Mouse (Mus musculus) yolk sac, embryonic 10.5 days (tissue): ENCODE results near the gene Slc39a11.
"Not testable (repeated sequence)": the region's sequence is repeated elsewhere in the genome, so short reads cannot be mapped to it uniquely, and the experiment has no call there.

Experiments used
- DNase-seq: peaks from one replicate; pipeline ENCODE4 v3.0.0-alpha.2; 2017; ENCODE audit warnings: low spot score

Slc39a11 gene

GRCm38 (mm10) chr11:113597632-113598031 is 52.2 kb downstream of the Slc39a11 start:
- DNase-seq: no peak

- no peak for DNase-seq
Observed at GRCm38 (mm10) chr11:113595144-113595543, 54.7 kb downstream of the Slc39a11 start.

DNA sequence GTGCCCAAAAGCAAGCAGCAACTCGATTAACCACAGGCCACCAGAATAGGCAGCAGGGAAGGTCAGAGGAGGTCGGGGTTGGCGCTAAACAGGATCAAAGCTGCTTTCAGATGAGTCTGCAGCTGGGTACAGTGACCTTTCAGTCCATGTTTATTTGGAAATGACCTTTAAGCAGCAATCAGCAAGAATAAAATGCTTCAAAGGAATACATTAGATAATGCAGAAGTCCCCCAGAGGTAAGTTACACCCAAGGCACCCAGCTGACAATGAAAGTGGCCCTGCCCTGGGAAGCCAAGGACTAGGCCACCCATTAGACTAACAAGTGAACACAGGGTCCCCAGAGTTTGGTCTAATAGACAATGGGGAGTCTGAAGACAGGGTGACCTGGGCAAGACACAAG is 60.9 kb downstream of the Slc39a11 start:
- DNase-seq: no peak

- no peak for DNase-seq
Observed at GRCm38 (mm10) chr11:113586423-113586822, 63.5 kb downstream of the Slc39a11 start.

DNA sequence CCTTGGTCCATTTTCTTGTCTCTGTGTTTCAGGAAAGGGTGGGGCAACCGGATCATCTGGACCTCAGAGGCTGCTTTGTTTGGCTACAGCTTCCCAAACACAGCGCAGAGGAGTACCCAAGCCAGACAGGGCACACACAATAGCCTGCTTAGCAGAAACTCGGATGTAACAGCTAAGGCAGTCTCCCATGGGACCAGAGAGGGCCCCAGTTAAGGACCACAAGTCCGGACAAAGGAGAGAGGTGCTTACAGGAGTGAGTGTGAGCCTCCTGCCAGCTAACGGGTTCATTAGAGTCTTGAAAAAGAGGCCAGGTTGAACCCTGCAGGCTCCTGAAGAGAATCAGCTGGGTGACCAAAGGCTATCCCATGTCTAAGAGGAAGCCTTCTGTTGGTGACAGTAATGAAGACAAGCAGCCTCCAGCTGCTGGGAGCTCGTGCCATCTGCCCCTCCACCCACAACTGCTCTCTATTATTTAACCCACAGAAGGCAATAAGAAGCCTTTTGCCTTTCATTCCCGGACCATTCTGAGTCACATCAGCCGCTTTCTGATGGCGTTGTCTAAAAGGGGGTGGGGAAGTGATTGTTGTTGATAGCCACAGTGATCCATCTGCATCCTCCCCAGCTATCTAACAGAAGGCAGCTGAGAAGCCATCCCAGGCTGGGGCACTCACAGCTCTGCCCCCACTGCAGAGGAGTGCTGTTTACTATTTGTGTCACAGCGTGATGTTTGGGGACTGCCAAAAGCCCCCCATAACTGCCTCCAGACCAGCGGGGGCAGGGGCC is 65.8 kb downstream of the Slc39a11 start:
- DNase-seq: no peak

DNA sequence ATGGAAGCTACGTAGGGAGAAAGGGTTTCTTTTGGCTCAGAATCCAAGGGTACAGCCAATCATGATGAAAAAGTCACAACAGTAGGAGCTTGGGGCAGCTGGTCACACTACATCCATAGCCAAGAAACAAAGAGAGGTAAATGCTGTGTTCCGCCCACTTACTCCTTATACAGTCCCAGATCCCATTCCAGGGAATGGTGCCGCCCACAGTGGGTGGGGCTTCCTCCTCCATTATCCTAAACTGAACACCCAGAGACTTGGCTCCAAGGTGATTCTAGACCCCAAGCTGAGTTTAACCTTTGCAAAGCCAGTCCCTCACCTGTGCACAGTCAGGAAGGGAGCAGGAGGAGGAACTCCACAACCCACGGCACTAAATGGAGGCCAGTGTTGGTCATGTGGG is 72.7 kb downstream of the Slc39a11 start:
- no peak for DNase-seq

GRCm38 (mm10) chr11:113572641-113573040 is 77.2 kb downstream of the Slc39a11 start:
- no peak for DNase-seq

- DNase-seq: no peak
Observed at GRCm38 (mm10) chr11:113571616-113572015, 78.3 kb downstream of the Slc39a11 start.

DNA sequence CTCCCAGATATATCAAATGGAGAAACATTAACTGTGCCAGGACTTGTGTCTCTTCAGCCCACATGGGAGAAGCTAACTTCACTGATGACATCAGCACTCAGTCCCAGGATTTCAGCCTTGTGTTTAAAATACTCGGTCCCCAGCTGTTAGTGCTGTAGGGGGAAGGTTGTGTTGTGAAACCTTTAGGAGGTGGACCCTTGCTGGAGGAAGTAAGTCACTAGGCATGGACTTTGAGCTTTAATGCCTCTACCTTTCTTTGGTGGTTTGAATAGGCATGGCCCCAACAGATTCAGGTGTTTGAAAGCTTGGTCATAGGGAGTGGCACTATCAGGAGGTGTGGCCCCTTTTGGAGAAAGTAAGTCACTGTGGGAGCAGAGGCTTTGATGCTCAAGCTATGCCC is 80.9 kb downstream of the Slc39a11 start:
- peak; percentile 38 for DNase-seq

DNA sequence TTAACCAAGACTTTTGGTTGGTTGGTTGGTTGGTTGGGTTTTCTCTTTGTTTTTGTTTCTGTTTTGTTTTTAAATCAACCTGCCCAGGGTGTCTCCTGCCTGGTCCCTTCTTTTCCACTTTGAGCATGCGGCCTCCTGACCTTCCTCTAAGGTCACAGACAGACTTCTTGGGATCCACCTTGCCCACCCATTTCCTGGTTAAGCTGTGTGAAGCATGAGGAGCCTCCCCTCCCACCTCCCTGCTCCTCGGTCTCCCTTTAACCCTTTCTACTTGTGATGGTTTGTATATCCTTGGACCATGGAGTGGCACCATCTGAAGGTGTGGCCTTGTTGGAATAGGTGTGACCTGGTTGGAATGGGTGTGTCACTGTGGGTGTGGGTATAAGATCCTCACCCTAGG is 82.0 kb downstream of the Slc39a11 start:
- not testable (repeated sequence) for DNase-seq

- peak; percentile 86 for DNase-seq
Observed at GRCm38 (mm10) chr11:113565006-113565995, 84.6 kb downstream of the Slc39a11 start.

GRCm38 (mm10) chr11:113562326-113562725 is 87.6 kb downstream of the Slc39a11 start:
- DNase-seq: peak; percentile 32

GRCm38 (mm10) chr11:113560150-113560549 is 89.7 kb downstream of the Slc39a11 start:
- no peak for DNase-seq

DNA sequence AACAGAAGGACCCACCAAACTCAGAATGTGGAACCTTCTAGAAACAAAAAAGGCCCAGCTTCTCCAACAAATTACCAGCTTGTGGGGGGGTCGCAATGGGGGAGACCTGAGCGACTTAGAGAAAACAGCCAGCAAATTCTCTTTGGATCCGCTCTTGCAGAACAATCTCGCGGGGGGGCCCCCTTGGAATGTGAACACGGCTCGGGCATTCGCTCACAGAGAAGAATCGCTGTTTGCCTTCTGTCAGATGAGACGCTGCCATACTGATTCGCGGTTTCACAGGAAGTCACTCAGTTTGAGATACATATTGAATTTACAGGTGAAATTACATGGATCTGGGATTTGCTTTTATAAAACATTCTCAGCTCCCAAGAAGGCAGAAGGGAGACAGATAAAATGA is 91.4 kb downstream of the Slc39a11 start:
- DNase-seq: no peak

DNA sequence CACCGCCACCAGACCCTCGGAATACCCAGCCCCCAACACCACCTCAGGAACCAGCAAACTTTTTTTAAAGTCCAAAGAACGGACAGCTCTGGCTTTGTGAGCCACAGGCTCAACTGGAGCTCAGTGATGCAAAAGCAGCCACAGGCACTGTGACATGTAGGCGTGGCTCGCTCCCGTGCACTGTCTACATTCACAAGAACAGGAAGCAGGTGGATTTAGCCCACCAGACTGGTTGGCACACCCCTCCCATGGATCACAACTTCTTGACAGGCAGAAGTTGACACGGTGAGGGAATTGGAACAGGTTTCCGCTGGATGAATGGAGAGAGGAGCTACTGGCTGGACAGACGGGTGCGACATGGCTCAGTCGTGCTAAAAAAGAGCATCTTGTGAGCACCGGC is 93.7 kb downstream of the Slc39a11 start:
- no peak for DNase-seq

GRCm38 (mm10) chr11:113554701-113555360 is 95.0 kb downstream of the Slc39a11 start:
- DNase-seq: no peak

DNA sequence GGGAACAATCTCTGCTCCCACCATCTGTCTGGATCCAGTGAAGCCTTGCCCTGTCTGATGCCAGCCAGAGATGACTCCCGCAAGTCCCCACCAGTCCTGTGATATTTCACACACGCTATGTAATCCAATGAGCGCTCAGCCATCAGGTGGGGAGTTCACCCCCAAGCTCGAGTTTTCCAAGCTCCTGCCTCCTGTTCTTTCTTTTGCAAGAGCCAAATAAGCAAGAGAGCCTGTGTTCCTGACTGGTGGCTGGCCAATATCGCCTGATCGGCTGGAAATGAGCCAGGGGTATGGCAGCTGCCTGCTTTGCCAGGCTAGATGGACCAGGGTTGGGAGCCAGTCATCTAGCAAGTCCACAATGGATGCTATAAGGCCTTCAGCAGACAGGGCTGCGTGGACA is 95.7 kb downstream of the Slc39a11 start:
- no peak for DNase-seq

DNA sequence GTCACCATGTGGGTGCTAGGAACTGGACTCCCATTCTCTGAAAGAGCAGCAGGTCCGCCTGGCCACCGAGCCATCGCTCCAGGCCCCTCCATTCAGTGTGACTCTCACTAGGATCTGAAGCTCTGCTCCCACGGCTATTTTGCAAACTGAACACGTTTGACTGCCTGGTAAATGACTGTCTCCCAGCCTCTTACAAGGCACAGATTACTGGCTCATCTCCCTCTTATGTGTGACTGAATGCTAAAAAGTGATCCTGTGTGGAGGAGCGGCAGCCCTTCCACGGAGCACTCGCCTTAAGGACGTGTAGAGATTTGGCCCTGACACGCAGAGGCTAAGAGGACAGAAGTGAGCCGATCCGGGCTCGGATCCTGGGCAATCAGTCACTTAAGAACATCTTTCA is 96.3 kb downstream of the Slc39a11 start:
- no peak for DNase-seq

DNA sequence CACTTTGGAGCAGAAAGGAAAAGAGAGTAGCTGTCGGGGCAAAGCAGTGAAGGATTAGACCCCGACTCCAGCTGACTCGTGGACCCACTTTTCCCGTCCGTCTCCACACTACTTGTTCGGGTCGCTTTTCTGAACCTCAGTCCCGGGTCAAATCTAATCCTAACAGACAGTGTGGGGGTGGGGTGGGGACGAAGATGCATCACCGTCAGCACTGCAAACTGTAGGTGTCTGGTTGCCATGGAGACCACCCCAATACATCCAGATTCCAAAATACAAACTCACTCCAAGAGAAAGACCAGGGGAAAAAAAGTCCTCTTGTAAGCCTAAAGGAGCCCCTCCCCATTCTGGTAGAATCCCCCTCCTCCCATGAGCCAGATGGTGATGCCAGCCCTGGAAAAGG is 97.3 kb downstream of the Slc39a11 start:
- DNase-seq: no peak

DNA sequence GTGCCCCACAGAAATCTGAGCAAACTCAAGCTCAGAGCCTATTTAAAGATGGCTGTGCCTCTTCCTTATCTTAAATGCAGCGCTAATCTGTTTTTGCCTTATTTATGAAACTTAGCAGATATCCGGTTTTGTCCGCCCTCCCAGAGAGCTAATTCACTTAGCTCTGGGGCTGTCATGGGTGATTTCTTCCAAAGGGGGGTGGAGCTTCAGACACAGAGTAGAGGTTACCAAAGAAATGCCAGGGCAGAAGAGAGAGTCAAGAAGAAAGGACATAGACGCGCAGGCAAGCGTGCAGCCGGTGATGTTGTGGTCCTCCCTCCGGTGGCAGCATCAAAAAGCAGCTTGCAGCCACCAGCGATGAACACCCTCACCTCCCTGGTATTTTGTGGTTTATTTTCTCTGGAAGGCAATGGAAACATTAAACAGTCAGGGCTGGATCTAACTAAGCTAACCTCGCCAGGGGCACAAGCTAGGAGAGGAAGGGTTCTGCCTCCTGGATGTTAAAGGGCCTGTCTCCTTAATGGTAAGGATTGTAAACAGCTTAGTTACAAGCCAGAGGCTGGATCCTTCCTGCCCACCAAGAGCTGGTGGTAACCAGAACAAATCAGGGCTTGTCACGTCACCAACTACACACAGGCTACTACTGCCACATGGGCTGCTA is 103.5 kb downstream of the Slc39a11 start:
- no peak for DNase-seq

DNA sequence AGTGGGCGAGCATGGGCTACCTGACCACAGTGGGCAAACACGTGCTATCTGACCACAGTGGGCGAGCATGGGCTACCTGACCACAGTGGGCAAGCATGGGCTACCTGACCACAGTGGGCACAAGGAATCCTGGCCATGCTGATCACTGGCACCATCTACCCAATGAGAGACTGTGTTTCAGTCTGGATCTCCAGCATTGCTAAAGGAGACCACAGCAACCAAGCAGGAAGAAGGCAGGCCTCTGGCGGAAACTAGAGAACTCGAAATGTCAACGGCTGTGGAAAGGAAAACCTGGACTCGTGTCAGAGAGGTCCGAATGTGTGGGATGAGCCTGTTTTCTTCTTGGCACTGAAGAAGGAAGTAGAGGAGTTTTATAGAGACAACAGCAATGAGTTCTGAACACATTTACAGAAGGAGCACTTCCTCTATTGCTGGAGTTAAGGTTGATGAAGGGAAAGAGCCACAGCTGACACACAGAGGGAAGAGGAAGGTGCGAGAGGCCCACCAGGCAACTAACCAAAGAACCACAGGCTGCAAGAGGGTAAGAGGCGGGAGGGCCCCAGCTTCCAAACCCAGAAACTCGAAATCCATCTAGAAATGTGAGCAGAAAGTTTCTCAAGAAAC is 105.8 kb downstream of the Slc39a11 start:
- DNase-seq: no peak
